Mouse (Mus musculus): ENCODE results near the gene Rapgef4.
"Not testable (repeated sequence)": the region's sequence is repeated elsewhere in the genome, so short reads cannot be mapped to it uniquely, and the experiment has no call there.

Gene Rapgef4

DNA sequence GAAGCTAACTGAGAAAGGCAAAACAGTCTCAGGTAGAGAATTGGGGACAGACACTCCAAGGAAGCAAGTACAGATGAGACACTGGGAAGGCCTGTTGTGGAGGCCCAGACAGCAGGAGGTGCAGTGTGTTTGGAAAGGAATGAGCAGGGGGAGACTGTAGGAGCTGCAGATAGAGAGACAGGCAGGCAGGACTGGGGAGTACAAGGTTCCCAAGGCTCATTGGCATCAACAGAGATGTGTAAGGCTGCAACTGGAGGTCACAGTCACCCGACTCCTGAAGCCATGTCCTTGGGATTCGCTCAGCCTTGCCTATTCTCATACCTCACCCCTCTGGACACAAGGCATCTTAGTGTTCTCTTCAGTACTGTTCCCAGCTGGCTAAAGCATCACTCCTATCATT is 145.4 kb downstream of the Rapgef4 start:
- DNase-seq: no peak

DNA sequence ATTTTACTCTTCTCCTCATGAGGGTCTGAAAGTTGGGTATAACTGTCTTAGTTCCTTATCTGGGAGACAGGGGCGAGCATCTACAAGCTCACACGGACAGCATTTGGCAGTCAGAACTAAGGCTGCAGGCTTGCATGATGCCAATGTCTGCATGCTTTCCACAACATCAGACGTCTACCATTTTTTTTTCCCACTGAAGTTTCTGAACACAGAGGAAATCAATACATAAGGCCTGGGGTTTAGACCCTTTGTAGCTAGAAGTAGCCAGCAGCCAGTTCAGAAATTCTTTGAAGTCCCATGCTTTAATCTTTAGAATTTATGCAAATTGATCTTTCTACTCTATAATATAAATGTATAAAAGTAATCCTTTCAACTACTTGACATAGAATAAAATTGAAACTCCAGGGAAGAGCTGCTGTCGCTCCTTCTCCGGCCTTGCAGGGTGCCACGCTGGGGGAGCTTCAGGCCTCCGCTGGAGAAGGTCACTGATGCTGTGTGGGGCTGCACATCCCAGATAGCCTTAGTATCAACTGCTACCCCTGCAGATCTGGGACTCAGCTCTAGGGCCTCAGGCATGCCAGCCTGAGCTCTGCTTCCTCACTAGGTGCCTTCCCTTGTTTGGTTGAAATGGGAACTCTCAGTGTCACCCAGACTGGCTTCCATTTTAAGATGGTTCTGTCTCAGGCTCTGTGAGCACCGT is 148.7 kb downstream of the Rapgef4 start:
- no peak for DNase-seq

DNA sequence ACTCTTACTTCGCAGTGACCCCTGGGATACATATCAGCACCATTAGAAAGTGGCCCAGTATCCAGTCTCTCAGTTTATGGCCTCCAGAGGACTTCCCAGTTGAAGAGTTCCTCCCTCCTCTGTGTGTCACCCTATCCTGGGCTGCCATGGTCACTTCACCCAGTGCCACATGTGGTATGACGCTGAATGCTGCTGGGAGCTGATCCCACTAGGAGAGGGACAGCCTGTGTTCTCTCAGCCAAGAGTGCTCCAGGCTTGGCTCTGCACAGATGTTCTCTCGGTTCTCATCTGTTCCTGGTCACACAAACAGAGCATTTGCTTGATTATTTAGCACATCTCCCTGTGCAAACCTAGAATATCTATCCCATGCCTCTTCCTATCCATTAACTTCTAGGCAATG is 151.2 kb downstream of the Rapgef4 start:
- no peak for DNase-seq

DNA sequence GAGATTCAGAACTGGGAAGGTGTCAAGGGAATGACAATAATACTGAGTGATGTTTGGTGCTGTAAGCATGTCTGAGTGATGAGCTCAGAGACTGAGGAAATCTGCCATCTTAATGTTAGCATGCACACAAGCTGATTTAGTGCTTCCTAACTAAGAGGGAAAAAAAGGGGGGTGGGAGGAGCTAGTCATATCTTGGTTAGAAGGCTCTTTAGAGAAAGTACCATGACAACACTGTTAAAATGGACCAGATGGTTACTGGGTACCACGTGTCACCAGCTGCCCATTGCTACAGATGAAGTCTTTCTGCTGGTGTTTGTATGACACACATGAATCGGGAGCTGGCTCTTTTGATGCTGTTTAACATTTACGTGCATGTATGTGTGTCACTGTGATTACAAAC is 155.0 kb downstream of the Rapgef4 start:
- DNase-seq: peak in 1 of 2 experiments; percentile 23

DNA sequence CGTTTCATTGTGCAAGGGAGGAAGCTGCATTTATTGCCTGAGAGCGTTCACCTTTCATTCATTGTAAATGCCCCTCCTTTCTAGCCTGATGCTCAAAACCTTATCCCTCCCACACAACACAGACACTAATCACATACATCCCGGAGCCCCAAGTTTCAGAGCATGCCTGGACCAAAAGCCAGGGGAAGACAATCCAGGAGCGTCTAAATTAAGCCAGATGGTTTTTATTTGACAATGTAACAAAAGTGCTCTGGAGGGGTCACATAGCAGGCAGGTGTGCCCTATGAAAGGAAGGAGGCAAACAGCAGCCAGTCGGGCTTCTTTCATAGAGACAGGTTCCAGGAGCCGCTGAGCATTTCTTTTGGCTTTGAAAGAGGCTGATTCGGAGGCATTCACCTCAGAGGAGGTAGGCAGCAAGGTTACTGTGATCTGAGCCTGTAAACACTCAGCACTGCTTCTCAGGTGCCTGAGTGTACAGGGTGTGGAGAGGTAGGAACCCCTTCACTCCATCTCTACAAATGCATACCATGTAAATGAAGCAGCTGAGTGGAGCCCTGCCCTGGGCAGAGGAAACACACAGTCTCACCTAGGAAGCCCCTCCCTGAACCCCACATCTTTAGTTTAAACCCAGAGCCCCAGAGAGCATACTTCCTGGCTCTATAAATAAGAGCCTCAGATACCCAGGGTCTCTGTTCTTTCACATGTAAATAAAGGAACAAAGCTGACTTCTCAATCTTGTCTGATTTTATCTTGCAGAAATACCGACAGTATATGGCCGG is 155.6 kb downstream of the Rapgef4 start:
- DNase-seq: peak; percentile 54 to 61

DNA sequence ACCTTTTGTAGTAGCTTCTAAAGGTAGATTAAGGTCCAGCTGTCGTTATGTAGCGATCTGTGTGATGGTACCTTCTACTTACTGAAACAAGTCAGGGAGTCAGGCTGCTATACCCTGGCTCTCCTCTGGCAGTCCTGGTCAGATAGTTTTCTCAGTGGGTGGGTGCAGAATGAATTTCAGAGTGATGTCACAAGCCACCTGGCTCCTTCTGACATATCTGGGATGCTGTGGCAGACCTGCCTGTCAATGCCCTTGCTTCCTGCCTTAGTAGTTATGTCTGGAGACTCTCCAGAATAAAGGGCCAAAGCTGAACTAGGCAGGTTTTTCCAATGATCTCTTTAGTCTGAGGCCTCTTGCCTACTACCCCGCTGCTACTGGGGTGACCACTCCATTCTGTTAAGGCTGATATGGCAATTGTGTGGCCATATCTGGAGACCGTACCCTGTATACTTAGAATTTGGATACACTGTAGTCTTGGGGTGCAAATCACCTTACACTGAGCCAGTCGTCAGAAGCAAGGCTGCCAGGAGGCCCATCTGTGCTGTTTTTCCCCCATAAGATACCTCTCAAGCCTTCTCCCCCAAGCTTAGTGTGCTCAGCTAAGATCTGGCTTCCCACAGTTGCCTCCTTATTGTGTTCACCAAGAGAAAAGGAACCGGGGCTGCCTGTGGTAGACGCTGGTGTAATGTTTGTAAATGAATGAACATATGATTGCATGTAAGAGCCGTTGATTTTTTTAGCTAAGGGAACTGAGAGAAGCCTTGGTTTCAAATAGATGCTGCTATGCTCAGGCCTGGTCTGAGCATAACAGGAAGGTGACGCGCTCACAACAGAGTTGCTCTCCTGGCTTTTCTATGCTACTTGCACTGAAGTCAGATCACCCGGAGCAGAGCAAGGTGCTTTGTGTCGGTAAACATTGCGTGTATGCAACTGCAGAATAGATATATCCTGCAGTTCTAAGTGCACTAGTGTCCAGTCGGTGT is 159.1 kb downstream of the Rapgef4 start:
- peak; percentile 55 to 61 for DNase-seq

DNA sequence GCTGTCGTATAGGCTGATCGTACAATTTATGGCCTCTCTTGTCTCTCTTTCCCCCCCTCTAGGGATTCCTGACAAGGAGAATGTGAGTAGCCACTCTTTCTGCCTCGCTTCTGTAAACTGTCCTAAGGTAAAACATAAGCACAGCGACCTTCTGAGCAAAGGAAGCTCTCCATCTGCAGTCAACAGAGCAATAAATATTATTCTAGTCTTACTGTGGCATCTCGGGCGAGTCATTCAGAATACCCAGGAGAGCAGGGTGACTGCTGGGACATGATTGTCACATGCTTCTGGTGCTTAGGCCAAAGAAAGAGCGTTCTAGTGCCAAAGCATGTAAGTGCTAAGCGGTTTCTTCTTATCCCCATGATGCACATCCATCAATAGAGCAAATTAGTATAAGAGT is 160.1 kb downstream of the Rapgef4 start:
- peak; percentile 41 to 44 for DNase-seq

DNA sequence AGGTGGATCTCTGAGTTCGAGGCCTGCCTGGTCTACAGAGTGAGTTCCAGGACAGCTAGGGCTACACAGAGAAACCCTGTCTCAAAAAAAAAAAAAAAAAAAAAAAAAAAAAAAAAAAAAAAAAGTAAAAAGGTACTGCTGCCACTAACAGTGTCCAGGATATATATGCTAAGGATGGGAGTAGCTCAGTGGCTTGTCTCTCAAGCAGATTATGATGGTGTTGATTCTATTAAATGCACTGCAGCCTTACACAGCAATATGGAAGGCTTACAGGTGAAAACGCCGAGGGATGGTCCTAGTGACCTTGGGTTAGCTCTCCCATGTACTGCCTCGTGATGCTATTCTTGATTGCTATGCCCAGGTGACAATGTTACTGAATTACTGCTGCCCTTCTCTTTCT is 160.7 kb downstream of the Rapgef4 start:
- not testable (repeated sequence) for DNase-seq

DNA sequence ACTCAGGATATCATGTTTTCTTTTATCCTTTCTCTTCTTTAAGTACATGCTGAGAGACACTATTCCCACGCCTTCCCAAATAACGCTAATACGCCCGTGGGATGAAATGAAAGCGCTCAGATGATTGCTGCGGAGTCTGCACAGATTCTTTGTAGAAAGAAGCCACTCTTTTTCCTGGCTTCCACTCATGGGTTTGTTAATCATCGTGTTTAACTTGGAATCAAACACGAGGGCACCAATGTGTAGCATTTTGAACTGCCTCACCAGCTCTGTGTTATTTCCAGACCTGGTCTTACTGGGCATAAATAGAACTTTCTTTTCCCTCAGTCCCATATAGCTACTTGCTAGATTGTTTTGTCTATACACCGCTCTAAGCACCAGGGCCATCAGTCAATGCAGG is 162.4 kb downstream of the Rapgef4 start:
- DNase-seq: no peak

DNA sequence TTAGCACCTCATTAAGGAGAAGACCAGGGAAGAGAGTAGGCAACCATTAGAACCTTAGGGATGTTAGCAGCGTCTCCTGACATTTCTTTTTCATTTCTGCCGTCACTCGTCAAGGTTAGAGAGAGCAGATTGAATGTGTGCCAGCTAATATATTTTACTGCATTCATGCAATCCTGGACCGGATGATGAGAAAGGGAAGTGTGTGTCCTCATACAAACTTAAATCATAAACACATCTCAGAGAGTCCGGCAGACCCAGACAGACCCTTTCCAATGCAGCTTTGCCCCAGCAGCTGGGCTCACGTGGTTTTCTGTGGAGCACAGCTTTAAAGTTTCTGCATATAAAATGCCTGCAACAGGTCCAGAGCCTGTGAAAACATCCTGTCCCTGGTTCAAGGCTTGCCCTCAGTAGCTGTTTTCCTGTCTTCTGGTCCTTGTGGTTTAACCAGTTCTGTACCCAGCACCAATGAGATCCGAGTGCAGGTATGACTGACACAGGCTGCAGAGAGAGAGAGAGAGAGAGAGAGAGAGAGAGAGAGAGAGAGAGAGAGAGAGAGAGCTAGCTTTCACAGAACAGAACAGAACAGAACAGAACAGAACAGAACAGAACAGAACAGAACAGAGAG is 163.6 kb downstream of the Rapgef4 start:
- DNase-seq: peak in 1 of 2 experiments; percentile 19

DNA sequence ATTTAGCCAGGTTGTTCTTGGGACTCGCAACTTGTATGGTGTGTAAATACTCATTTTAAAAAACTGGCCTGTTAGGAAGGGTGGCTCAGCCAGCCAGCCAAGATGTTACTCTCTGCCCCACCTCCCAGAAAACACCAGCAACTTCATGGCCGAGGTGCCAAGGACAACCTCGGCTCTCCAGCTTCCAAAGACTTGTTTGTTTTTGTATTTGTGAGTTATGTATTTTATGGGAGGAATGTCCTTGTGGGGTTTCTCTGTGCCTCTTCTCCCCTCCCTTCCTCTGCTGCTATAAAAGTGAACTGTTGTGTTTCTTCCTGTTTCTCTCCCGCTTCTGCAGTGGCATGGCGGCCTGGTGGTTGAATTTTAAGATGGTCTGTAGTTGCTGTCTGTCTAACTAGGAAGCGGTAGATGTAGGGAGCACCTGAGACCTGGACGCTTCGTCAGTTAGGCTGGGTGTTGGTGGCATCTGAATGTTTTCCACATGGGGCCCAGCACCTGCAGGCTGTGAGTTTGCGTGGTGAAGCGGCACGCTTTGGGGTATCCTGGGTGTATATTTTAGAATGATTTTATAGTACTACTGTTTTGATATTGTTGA is 164.3 kb downstream of the Rapgef4 start:
- peak; percentile 25 to 37 for DNase-seq

DNA sequence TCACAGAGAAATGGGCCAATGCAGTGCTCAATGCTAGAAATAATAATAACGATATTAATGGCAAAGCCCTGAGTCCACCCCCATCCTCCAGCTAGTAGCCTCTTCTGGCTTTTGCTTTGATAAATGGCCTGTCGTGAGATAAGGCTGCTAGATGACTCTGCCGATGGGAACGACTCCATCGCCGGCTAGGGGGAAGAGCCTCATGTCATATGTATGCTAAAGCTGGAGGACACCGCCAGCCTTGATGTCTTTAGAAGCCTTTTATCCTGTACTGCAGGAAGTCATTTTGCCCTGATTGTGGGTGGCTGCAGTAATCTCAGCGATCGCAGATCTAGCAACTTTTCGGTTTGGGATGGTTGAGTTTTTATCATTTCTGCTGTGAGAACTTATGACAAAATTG is 165.0 kb downstream of the Rapgef4 start:
- no peak for DNase-seq

DNA sequence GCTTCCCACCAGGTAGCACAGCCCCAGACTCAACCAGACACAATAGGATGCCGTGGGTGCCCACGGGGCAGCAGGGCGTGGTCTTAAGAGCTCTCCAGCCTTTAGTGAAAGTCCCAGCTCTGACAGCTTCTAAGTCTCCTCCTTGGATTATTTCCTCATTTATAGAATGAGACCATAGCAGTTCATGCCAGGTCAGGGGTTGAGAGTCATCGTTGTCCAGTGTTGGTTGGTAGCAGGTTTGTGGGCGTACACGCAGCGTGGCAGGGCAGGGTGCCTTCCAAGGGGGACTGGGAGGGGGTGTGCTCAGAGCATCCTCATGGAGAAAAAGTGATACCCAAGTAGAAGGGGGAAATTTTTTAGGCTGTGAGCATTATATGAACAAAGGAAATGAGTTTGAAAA is 166.2 kb downstream of the Rapgef4 start:
- DNase-seq: no peak

DNA sequence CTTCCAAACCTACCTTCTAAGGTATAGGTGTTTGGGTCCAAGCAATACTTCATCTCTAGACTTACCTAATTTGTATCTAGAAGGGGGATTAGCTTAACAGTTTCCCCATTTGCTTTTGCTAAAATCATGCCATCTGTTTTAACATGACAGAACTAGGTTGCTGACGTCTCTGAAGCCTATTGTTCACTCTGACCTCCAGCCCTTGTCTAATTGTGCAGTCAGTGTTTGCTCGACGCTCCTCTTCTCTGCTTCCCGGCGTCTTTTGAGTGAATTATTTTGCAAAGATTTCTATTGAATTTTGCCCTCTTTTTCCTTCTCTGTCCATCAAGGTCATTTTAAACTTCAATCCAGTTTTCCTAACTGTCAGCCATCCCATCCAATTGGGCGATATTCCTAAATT is 166.7 kb downstream of the Rapgef4 start:
- DNase-seq: no peak

DNA sequence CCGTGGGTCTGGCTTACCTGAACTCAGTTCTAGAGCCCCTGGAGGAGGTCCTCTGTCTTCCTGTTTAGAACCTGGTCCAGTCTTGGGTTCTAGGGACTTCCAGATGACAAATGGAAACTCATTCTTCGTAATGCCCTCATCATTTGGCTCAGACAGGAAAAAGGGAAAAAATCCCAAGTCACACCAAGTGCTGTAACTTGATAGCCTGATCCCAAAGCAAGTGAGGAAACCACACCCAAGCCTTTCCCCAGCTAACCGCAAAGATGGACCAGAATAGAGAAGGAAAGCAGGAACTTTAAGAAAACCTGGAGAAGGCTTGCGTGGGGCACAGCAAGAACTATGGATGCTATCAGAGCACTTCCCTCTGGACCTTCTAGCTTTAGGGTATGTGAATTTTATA is 167.6 kb downstream of the Rapgef4 start:
- no peak for DNase-seq

DNA sequence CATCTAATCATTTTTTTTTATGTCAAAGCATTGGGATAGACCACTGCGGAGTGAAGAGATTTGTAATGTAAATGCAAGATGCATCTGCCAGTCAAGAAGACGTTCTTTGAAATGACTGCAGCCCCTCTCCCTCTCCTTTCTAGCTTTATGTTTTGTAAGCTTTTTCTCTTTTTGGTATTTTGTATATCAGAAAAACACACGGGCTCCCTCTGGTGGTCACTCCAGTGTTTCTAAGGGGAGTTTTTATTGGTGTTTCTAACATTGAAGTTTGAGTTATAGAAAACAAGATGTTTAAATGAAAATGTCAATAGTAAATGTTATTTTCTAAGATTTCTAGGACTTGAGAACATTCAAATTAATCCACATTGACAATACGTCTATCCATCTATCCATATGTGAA is 168.0 kb downstream of the Rapgef4 start:
- DNase-seq: peak; percentile 82 to 87

DNA sequence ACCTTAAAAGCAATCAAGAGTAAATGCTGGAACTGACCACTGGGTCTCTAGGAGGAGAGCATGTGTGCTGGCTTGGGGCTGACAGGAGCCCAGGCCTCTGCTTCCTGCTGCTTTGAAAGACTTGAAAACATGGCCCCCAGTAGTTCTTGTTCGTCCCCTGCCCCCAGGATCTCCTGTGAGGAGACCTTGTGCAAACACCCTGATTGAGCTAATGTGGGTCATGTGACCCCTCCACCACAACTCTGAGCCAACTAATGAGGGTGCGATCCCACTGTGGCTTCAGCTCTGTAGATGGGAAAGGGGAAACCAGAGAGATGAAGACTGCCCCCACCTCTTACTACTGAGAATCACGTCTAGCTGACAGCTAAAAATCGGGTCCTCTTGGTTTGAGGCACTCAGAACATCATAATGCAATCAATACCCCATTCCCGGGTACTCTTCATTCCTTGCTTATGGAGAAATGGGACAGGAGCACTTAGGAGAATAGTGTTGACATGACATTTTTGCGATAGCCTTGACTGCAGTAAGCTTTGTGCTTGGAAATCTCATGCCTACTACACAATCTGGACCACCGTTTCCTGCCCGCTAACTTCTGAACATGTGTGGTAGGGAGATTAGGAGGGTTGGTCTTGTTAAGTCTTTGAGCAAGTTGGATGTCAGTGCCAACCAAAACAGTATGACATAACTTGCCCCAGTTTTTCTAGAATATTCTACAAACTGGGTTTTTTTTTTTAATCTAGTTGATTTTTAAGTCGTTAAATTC is 170.9 kb downstream of the Rapgef4 start:
- no peak for DNase-seq

DNA sequence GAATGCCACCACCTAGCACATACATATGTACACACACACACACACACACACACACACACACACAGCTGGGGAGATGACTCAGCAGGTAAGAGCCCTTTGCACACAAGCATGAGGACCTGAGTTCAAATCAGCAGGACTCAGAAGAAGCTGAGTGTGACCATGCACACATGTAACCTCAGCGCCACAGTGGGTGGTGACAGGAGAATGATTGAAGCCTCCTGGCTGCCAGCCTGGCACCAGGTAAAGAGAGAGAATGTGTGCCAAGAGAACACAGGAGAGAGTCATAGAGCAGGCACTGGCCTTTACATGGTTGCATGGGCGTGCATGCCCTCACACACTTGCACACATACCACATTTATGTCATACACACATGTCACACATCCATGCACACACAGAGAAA is 171.7 kb downstream of the Rapgef4 start:
- DNase-seq: no peak

DNA sequence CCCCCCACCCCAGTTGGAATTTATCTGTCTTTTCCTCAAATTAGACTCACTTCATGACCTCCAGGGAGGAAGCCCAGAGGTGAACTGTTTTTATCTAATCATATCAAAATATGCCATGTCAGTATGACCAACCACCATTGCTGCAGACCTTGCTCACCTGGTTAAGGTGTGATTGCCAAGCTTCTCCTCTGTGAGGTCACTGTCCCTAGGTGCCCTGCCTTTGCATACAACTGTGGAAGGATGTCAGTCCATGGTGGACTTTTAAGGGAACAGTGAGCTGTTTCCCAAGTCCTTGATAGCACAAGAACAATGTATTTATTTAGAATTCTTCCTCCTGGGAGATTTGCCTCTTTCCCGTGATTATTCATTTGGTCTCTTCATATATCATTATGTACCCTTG is 172.8 kb downstream of the Rapgef4 start:
- DNase-seq: no peak

DNA sequence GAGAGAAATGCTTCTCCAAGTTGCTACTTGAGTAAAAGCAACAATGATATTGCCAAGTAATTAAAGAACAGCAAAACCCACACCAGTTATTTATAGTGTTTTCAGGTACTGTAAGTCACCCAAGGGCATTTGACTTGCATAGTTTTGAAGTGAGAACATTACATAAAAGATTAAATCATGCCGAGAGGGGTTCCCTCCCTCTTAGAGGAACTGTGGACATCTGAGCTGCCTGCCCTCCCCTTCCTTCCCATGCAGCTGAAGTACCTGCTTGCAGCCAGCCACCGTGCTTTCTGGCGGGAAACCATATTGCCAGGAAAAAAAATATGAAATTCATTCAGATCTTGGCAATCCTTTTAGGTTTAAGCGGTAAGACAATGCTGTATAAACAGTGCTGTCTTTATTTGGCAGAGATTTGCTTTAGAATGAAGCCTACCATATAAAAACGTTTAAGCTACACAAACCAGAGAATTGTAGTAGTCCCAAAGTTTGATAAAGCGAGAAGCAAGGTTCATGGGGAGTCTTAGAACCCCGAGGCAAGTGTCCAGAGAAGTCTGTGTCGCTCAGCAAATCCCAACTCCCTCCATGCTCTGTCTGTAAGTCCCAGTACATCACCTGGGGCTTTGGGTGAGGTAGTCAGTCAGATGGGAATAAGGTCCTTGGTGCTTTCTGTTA is 174.2 kb downstream of the Rapgef4 start:
- DNase-seq: no peak

DNA sequence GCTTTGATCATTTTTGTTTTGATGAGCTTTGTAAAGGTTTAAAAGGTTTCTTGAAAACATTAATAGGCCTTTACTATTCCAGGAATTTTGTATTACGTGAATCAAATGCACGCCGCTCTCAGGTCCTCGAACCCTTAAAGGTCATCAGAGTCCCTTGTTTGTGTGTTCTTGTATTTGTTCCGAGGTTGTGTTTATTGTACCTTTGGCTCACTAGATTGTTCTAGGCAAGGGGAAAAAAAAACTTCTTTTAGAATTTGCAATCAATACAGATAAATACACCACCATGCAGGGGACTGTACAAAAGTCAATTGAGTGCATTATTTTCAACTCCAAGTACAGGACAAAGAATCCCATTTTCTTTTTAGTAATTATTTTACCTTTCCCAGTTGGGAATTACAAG is 175.4 kb downstream of the Rapgef4 start:
- no peak for DNase-seq
